Mouse (Mus musculus): Measurements from ENCODE around the gene Lrrc39. TPM values are rescaled to one million over a fixed set of nuclear protein-coding genes. Genes with fewer than 3 reads are reported as not detected.

Gene Lrrc39
- polyA plus RNA-seq, 1 experiment, result 0.66 TPM

GRCm38 (mm10) chr3:116601781-116602180 is 39.0 kb downstream of the Lrrc39 start:
- no peak for DNase-seq (ENCODE audit: extremely low spot score in 1 of 2, low spot score in 1 of 2)

- DNase-seq (ENCODE audit: extremely low spot score in 1 of 2, low spot score in 1 of 2), result peak in 1 of 2 experiments; percentile 13
These were observed 41.8 kb downstream of the Lrrc39 start for GRCm38 (mm10) chr3:116604570-116604969.

- DNase-seq (ENCODE audit: extremely low spot score in 1 of 2, low spot score in 1 of 2), result peak; percentile 20 to 40
These were observed 51.6 kb downstream of the Lrrc39 start, which contains the start of gene Trmt13 for GRCm38 (mm10) chr3:116614295-116614892. Gene Trmt13, minus strand, starts transcription at chr3:116614587.

- no peak for DNase-seq (ENCODE audit: extremely low spot score in 1 of 2, low spot score in 1 of 2)
These were observed 52.7 kb downstream of the Lrrc39 start for GRCm38 (mm10) chr3:116615318-116616068.

GRCm38 (mm10) chr3:116618855-116619254 is 56.1 kb downstream of the Lrrc39 start:
- no peak for DNase-seq (ENCODE audit: extremely low spot score in 1 of 2, low spot score in 1 of 2)

GRCm38 (mm10) chr3:116620636-116621370 is 58.0 kb downstream of the Lrrc39 start:
- DNase-seq (ENCODE audit: extremely low spot score in 1 of 2, low spot score in 1 of 2), result no peak

- no peak for DNase-seq (ENCODE audit: extremely low spot score in 1 of 2, low spot score in 1 of 2)
These were observed 59.9 kb downstream of the Lrrc39 start for GRCm38 (mm10) chr3:116622641-116623040.

GRCm38 (mm10) chr3:116631459-116631858 is 68.7 kb downstream of the Lrrc39 start:
- no peak for DNase-seq (ENCODE audit: extremely low spot score in 1 of 2, low spot score in 1 of 2)

Other genes with a start within 250 kb of the Lrrc39 start
- gene Cdc14a, start 138.9 kb upstream of the Lrrc39 start, polyA plus RNA-seq (2012; rRNA removed), result 2.8 and 3.0 TPM in 2 replicates
- gene Rtca, start 54.8 kb upstream of the Lrrc39 start, polyA plus RNA-seq (2012; rRNA removed), result 84.2 and 86.5 TPM in 2 replicates
- gene Dbt, start 49.9 kb upstream of the Lrrc39 start, polyA plus RNA-seq (2012; rRNA removed), result 15.6 and 21.1 TPM in 2 replicates
- gene Sass6, start 32.0 kb downstream of the Lrrc39 start, polyA plus RNA-seq (2012; rRNA removed), result 4.8 and 5.3 TPM in 2 replicates
- 19.2 and 22.3 TPM in 2 replicates for gene Trmt13, start 51.6 kb downstream of the Lrrc39 start, polyA plus RNA-seq (2012; rRNA removed)
- 41.1 and 43.1 TPM in 2 replicates for gene Mfsd14a, start 99.7 kb downstream of the Lrrc39 start, polyA plus RNA-seq (2012; rRNA removed)
- not detected in 2 replicates for gene Gm43191, start 118.3 kb downstream of the Lrrc39 start, polyA plus RNA-seq (2012; rRNA removed)
- gene Slc35a3, start 149.9 kb downstream of the Lrrc39 start, polyA plus RNA-seq (2012; rRNA removed), result 12.2 and 12.7 TPM in 2 replicates
- gene Agl, start 245.2 kb downstream of the Lrrc39 start, polyA plus RNA-seq (2012; rRNA removed), result 14.2 and 14.4 TPM in 2 replicates